Mouse (Mus musculus): ENCODE results near the gene Otud3.

DNA sequence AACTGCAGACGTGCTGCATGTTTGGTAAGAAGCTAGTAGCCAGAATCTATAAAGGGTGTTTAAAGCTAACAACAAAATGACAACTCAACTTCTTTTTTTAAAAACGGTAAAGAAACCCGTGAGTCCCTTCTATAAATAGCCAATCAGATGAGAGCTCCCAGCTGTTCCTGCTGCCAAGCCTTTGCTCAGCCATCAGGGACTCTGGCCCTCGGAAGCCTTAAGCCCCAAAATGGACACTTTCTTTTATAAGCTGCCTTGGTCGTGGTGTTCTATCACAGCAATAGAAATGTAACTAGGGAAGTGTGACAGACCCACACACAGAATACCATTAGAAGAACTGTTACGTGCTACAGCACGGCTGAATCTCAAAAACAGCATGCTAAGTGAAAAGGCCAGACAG is 14.4 kb downstream of the Otud3 start:
- TF ChIP-seq GATA1 (IDR thresholded peaks at IDR 0.05; ENCODE audit: borderline replicate concordance, low read length) (no peak), FLI1 (IDR thresholded peaks at IDR 0.05; ENCODE audit: low read length) (no peak)
